Mouse (Mus musculus): ENCODE data around the gene Rnf145.

DNA sequence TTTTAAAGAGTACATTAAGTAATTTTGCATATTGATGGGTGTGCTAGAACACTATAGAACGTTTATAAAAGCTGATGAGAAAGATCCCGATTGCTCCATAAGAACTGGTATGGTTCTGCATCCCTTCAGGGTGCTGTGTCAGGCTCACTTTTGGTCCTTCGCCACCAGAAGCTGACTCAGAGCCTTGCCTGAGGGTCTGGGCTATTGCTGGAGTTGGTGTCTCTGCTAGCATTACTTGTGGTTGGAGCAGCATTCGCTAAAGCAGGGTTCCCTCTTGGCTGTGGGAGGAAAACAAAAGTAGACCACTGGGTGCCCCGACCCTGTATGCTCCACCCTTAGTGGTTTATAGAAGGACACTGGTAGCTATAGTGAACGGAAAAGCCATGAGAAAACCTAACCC, 40.7 kb downstream of the Rnf145 start:
- no peak for TF ChIP-seq CTCF (IDR thresholded peaks at IDR 0.05; ENCODE audit: borderline replicate concordance, control insufficient read depth, extremely low read depth, insufficient read depth, low read length, poor library complexity)
- TF ChIP-seq POLR2A (IDR thresholded peaks at IDR 0.05; ENCODE audit: control insufficient read depth, extremely low read depth, insufficient read depth, low read length, poor library complexity): no peak

All from thymus, adult 2 months (tissue).